Mouse (Mus musculus): ENCODE measurements around the gene Hdlbp. TPM values are rescaled to one million over a fixed set of nuclear protein-coding genes. Genes with fewer than 3 reads are reported as not detected.
"Not testable (repeated sequence)": the region's sequence is repeated elsewhere in the genome, so short reads cannot be mapped to it uniquely, and the experiment has no call there.

Gene Hdlbp
- polyA plus RNA-seq (2015; fragmentation: Nextera tagmentation; extraction: Ambion mirVana), result 205 and 213 TPM in 2 replicates

GRCm38 (mm10) chr1:93478586-93479475 is at the start of gene Hdlbp:
Hdlbp (minus strand) TSS chr1:93478815.
- ATAC-seq (ENCODE audit: insufficient number of reproducible peaks, low FRiP score, low TSS enrichment, low read depth), result peak; percentile 97
- Histone ChIP-seq H3K9ac (peak within 1 kb of the TSS; percentile 74), H3K27me3 (no peaks in the 10 kb centered on the region), H3K9me3 (no peaks in the 10 kb centered on the region), H3K27ac (peak within 1 kb of the TSS; percentile 97), H3K36me3 (no peaks in the 10 kb centered on the region), H3K4me1 (peaks cover 5% of the 10 kb centered on the region; the same call in 1 of the 2 replicates), H3K4me2 (peak within 1 kb of the TSS; percentile 51), H3K4me3 (peak within 1 kb of the TSS; percentile 81)
- WGBS, result under 1% methylated on average over 74 of the region's 74 CpGs

- H3K27ac ChIP-seq, result no peak overlapping the region
- ATAC-seq (ENCODE audit: insufficient number of reproducible peaks, low FRiP score, low TSS enrichment, low read depth), result no peak
- WGBS, result 60% methylated on average over 1 of the region's 1 CpGs
- H3K9me3 ChIP-seq, result no peaks in the 10 kb centered on the region
- no peak overlapping the region for H3K9ac ChIP-seq
- no peaks in the 10 kb centered on the region for H3K27me3 ChIP-seq
- peaks cover 6% of the 10 kb centered on the region; the same call in 1 of the 2 replicates for H3K36me3 ChIP-seq
- no peak overlapping the region for H3K4me2 ChIP-seq
- no peaks in the 10 kb centered on the region for H3K4me1 ChIP-seq
- no peak overlapping the region for H3K4me3 ChIP-seq
Measured at GRCm38 (mm10) chr1:93522325-93522724, 43.7 kb upstream of the Hdlbp start.

- 71% methylated on average over 2 of the region's 2 CpGs for WGBS
- H3K27ac ChIP-seq, result no peak overlapping the region
- peaks cover 6% of the 10 kb centered on the region; the same call in 1 of the 2 replicates for H3K36me3 ChIP-seq
- no peak overlapping the region for H3K4me3 ChIP-seq
- no peak overlapping the region for H3K4me2 ChIP-seq
- no peaks in the 10 kb centered on the region; the same call in 1 of the 2 replicates for H3K4me1 ChIP-seq
- H3K9ac ChIP-seq, result no peak overlapping the region
- no peaks in the 10 kb centered on the region for H3K9me3 ChIP-seq
- no peaks in the 10 kb centered on the region for H3K27me3 ChIP-seq
- no peak for ATAC-seq (ENCODE audit: insufficient number of reproducible peaks, low FRiP score, low TSS enrichment, low read depth)
Measured at GRCm38 (mm10) chr1:93521491-93521890, 42.9 kb upstream of the Hdlbp start.

GRCm38 (mm10) chr1:93513221-93513620 is 34.6 kb upstream of the Hdlbp start:
- Histone ChIP-seq H3K4me1 (peaks cover 22% of the 10 kb centered on the region), H3K9ac (no peak overlapping the region), H3K4me2 (peak overlapping the region; percentile 77), H3K27me3 (no peaks in the 10 kb centered on the region), H3K27ac (no peak overlapping the region), H3K4me3 (peak overlapping the region; percentile 69), H3K36me3 (peaks cover 12% of the 10 kb centered on the region), H3K9me3 (no peaks in the 10 kb centered on the region)
- 69% methylated on average over 14 of the region's 14 CpGs for WGBS
- no peak for ATAC-seq (ENCODE audit: insufficient number of reproducible peaks, low FRiP score, low TSS enrichment, low read depth)

- ATAC-seq (ENCODE audit: insufficient number of reproducible peaks, low FRiP score, low TSS enrichment, low read depth), result peak; percentile 22
- Histone ChIP-seq H3K4me2 (peak overlapping the region; percentile 77), H3K4me3 (peak overlapping the region; percentile 69), H3K9me3 (no peaks in the 10 kb centered on the region), H3K27ac (peak overlapping the region; percentile 83), H3K27me3 (no peaks in the 10 kb centered on the region), H3K9ac (peak overlapping the region; percentile 65), H3K36me3 (peaks cover 19% of the 10 kb centered on the region), H3K4me1 (peaks cover 22% of the 10 kb centered on the region)
- 1% methylated on average over 14 of the region's 15 CpGs for WGBS
Measured at GRCm38 (mm10) chr1:93512351-93512690, 33.7 kb upstream of the Hdlbp start.

- H3K36me3 ChIP-seq, result peaks cover 20% of the 10 kb centered on the region
- WGBS, result 2% methylated on average over 68 of the region's 71 CpGs
- peak; percentile 98 for ATAC-seq (ENCODE audit: insufficient number of reproducible peaks, low FRiP score, low TSS enrichment, low read depth)
- no peaks in the 10 kb centered on the region for H3K9me3 ChIP-seq
- peak within 1 kb of the TSS; percentile 77 for H3K4me2 ChIP-seq
- H3K4me3 ChIP-seq, result peak within 1 kb of the TSS; percentile 69
- no peaks in the 10 kb centered on the region for H3K27me3 ChIP-seq
- peak within 1 kb of the TSS; percentile 87 for H3K27ac ChIP-seq
- peaks cover 22% of the 10 kb centered on the region for H3K4me1 ChIP-seq
- peak within 1 kb of the TSS; percentile 65 for H3K9ac ChIP-seq
Measured at GRCm38 (mm10) chr1:93511585-93512350, 33.2 kb upstream of the Hdlbp start, which contains the start of gene Farp2. Farp2 (plus strand) TSS chr1:93512079.

- Histone ChIP-seq H3K36me3 (peaks cover 42% of the 10 kb centered on the region), H3K4me1 (peaks cover 21% of the 10 kb centered on the region)
- H3K27ac ChIP-seq; H3K27me3 ChIP-seq; H3K9me3 ChIP-seq; ATAC-seq (ENCODE audit: insufficient number of reproducible peaks, low FRiP score, low TSS enrichment, low read depth); H3K4me2 ChIP-seq; H3K9ac ChIP-seq; H3K4me3 ChIP-seq: not testable (repeated sequence)
- 62% methylated on average over 1 of the region's 1 CpGs for WGBS
Measured at GRCm38 (mm10) chr1:93508576-93508975, 30.0 kb upstream of the Hdlbp start.

- no peak overlapping the region for H3K4me3 ChIP-seq
- H3K27ac ChIP-seq, result no peak overlapping the region
- 56% methylated on average over 10 of the region's 10 CpGs for WGBS
- H3K4me2 ChIP-seq, result no peak overlapping the region
- H3K4me1 ChIP-seq, result peaks cover 11% of the 10 kb centered on the region
- no peaks in the 10 kb centered on the region for H3K27me3 ChIP-seq
- peaks cover 49% of the 10 kb centered on the region for H3K36me3 ChIP-seq
- ATAC-seq (ENCODE audit: insufficient number of reproducible peaks, low FRiP score, low TSS enrichment, low read depth), result no peak
- no peak overlapping the region for H3K9ac ChIP-seq
- H3K9me3 ChIP-seq, result no peaks in the 10 kb centered on the region
Measured at GRCm38 (mm10) chr1:93506944-93507676, 28.5 kb upstream of the Hdlbp start.

GRCm38 (mm10) chr1:93495312-93495711 is 16.7 kb upstream of the Hdlbp start:
- Histone ChIP-seq H3K9ac (no peak overlapping the region), H3K4me1 (no peaks in the 10 kb centered on the region), H3K4me2 (no peak overlapping the region), H3K27ac (no peak overlapping the region), H3K9me3 (no peaks in the 10 kb centered on the region), H3K36me3 (peaks cover 47% of the 10 kb centered on the region), H3K27me3 (no peaks in the 10 kb centered on the region), H3K4me3 (no peak overlapping the region)
- WGBS, result 89% methylated on average over 3 of the region's 3 CpGs
- ATAC-seq (ENCODE audit: insufficient number of reproducible peaks, low FRiP score, low TSS enrichment, low read depth), result no peak

- not testable (repeated sequence) for H3K27ac ChIP-seq; H3K36me3 ChIP-seq; H3K4me2 ChIP-seq; H3K4me1 ChIP-seq; ATAC-seq (ENCODE audit: insufficient number of reproducible peaks, low FRiP score, low TSS enrichment, low read depth); H3K27me3 ChIP-seq; H3K9me3 ChIP-seq; H3K9ac ChIP-seq; H3K4me3 ChIP-seq
- WGBS, result 81% methylated on average over 3 of the region's 3 CpGs
Measured at GRCm38 (mm10) chr1:93486302-93486701, 7.7 kb upstream of the Hdlbp start.

GRCm38 (mm10) chr1:93479476-93480083 is 965 bp upstream of the Hdlbp start:
- ATAC-seq (ENCODE audit: insufficient number of reproducible peaks, low FRiP score, low TSS enrichment, low read depth), result no peak
- H3K36me3 ChIP-seq, result no peaks in the 10 kb centered on the region
- no peaks in the 10 kb centered on the region for H3K27me3 ChIP-seq
- peak overlapping the region; percentile 74 for H3K9ac ChIP-seq
- no peaks in the 10 kb centered on the region for H3K9me3 ChIP-seq
- 4% methylated on average over 23 of the region's 23 CpGs for WGBS
- peak overlapping the region; percentile 81 for H3K4me3 ChIP-seq
- H3K27ac ChIP-seq, result peak overlapping the region; percentile 97
- H3K4me2 ChIP-seq, result peak overlapping the region; percentile 51
- H3K4me1 ChIP-seq, result peaks cover 5% of the 10 kb centered on the region; the same call in 1 of the 2 replicates
